Mouse (Mus musculus) kidney, adult 2 months (tissue): ENCODE measurements at regions not wholly inside any gene's neighbourhood (a gene's known extent, or its start where the extent isn't known, plus 50 kb on each side); places are given as distances from the start of the nearest gene placed in this dataset.

Source experiments
- CTCF ChIP-seq: fragments of 200-500 bp; conservative IDR thresholded peaks from 2 replicates; pipeline ENCODE4 v1.5.1; 2011; ENCODE audit warnings: low read depth, mild to moderate bottlenecking, control low read depth, low read length, moderate library complexity, mixed read lengths; ENCODE audit not compliant: insufficient read depth, insufficient read length
- POLR2A ChIP-seq: fragments of 200-500 bp; IDR thresholded peaks from one replicate; pipeline ENCODE4 v1.6.1; 2011; ENCODE audit warnings: low read depth, low read length, control low read depth

- no peak for TF ChIP-seq POLR2A
- TF ChIP-seq CTCF, result no peak
Observed at GRCm38 (mm10) chr11:45206611-45207525, 589.8 kb downstream of the Ebf1 start.
